Mouse (Mus musculus) inflammation-experienced regulatory T-cells, adult 6 months (primary cell): ENCODE data around the gene Nap1l1. TPM values are rescaled to one million over a fixed set of nuclear protein-coding genes. Genes with fewer than 3 reads are reported as not detected.

Experiments used
- polyA plus RNA-seq, 3 experiments: library from polyadenylated mRNA; unstranded; fragments of 100-300 nt; shearing (Covaris generic); gene quantifications; one replicate each; pipeline ENCODE4 v1.2.1; 2017

The Nap1l1 gene
- polyA plus RNA-seq, 3 experiments from 2014 or later = 122 to 256 (median 122) TPM

Other genes starting within 250 kb of the Nap1l1 start
- gene Bbs10, start 174.5 kb upstream of the Nap1l1 start, polyA plus RNA-seq = 1 to 10 TPM; 1.8 to 2.5 (median 1.8) TPM
- 1 to 10 TPM; 6.4 to 8.0 (median 6.8) TPM for gene Phlda1, start 33.1 kb downstream of the Nap1l1 start, polyA plus RNA-seq